In the genomic region with DNA sequence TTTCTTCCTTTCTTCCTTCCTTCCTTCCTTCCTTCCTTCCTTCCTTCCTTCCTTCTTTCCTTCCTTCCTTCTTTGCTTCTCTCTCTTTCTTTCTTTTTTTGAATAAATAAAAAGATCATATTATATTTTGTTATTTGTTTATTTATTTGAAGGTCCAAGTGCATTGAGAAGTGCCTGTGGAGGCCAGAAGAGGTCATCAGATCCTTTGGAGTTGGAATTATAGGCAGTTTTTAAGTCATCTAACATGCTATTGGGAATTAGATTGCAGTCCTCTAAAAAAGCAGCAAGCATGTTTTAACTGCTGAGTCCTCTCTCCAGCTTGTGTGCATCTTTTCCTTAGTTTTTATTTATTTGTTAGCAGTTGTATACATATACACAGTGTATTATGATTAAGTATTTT, we compare ENCODE assay signal across 19 mouse cellular contexts. TPM values are rescaled to one million over a fixed set of nuclear protein-coding genes. Genes with fewer than 3 reads are reported as not detected.
DNase-seq lines count a peak whose midpoint lies in the region; ATAC-seq and TF ChIP-seq lines count a peak whose summit lies in the region.
"Had no signal": no experiment of that assay in that cellular context is flagged by ENCODE, and none has a peak within 500 bp of the region (broad histone marks: within the 10 kb centered on the region; RNA-seq: fewer than 3 reads in every experiment).

No protein-coding gene starts in this region.

- ATAC-seq in intestine, postnatal 0 days, result no peak
- ATAC-seq in intestine, embryonic 15.5 days, result no peak
- ATAC-seq in Patski, result no peak
- no peak for ATAC-seq in erythroid progenitor cell, adult 5-6 weeks (replicated peaks; ENCODE audit: low FRiP score, poor library complexity, severe bottlenecking)
- ATAC-seq: forebrain, embryonic 13.5 days; forebrain, postnatal 0 days had no signal

- in situ Hi-C loops in Patski (cut with MboI; ENCODE audit: low pct_unique_long_range_greater_than_20kb), result no loop called here

- no peak overlapping the region for H3K4me2 ChIP-seq in intestine, postnatal 0 days (replicated peaks; ENCODE audit: low read depth)
- no peak overlapping the region for H3K4me2 ChIP-seq in intestine, embryonic 15.5 days (replicated peaks)
- H3K4me2 ChIP-seq: embryonic facial prominence, embryonic 13.5 days; forebrain, embryonic 13.5 days; heart, embryonic 13.5 days; hindbrain, embryonic 14.5 days had no signal

- POLR2A ChIA-PET in Patski (lab: Charles Lee), result no interaction called here

- H3K27me3 ChIP-seq in intestine, postnatal 0 days (replicated peaks; ENCODE audit: control insufficient read depth, insufficient read depth, low read length), result no peaks in the 10 kb centered on the region
- no peaks in the 10 kb centered on the region; the same call in 1 of the 2 replicates for H3K27me3 ChIP-seq in intestine, embryonic 15.5 days (replicated peaks)
- no peaks in the 10 kb centered on the region for H3K27me3 ChIP-seq in Patski
- H3K27me3 ChIP-seq: embryonic facial prominence, embryonic 13.5 days; forebrain, embryonic 13.5 days had no signal

- H3K36me3 ChIP-seq in intestine, postnatal 0 days (ENCODE audit: control insufficient read depth, insufficient read depth), result no peaks in the 10 kb centered on the region
- H3K36me3 ChIP-seq in intestine, embryonic 15.5 days, result no peaks in the 10 kb centered on the region
- H3K36me3 ChIP-seq: embryonic facial prominence, embryonic 13.5 days; heart, embryonic 13.5 days had no signal

- H3K9me3 ChIP-seq in intestine, postnatal 0 days (ENCODE audit: control insufficient read depth), result no peaks in the 10 kb centered on the region
- no peaks in the 10 kb centered on the region for H3K9me3 ChIP-seq in intestine, embryonic 15.5 days
- H3K9me3 ChIP-seq: embryonic facial prominence, embryonic 13.5 days; forebrain, embryonic 13.5 days; heart, embryonic 13.5 days had no signal

- H3K9ac ChIP-seq in intestine, postnatal 0 days (ENCODE audit: low read depth, low read length), result no peak overlapping the region
- H3K9ac ChIP-seq in intestine, embryonic 15.5 days, result no peak overlapping the region
- H3K9ac ChIP-seq: embryonic facial prominence, embryonic 13.5 days; forebrain, embryonic 13.5 days; forebrain, postnatal 0 days; heart, embryonic 13.5 days; hindbrain, embryonic 14.5 days had no signal

- no peak overlapping the region for H3K4me3 ChIP-seq in intestine, postnatal 0 days (ENCODE audit: low read depth, low read length)
- H3K4me3 ChIP-seq in intestine, embryonic 15.5 days (replicated peaks), result no peak overlapping the region
- H3K4me3 ChIP-seq: embryonic facial prominence, embryonic 13.5 days; forebrain, embryonic 13.5 days; heart, embryonic 13.5 days had no signal

- DNase-seq in heart, adult 11 months, result peak; percentile 29
- DNase-seq in heart, adult 8-10 months (ENCODE audit: low spot score), result no peak
- DNase-seq in Patski (ENCODE audit: low read depth, low spot score), result no peak
- DNase-seq in kidney, postnatal 25 days, result no peak
- DNase-seq: adrenal gland, postnatal 25 days; cerebellum, adult 18-20 months; cerebellum, adult 9-11 months; cerebellum, postnatal 36 days; forebrain, postnatal 0 days; gastrocnemius, postnatal 36 days; heart, postnatal 10 days; kidney, adult 11 months had no signal

- peaks cover 3% of the 10 kb centered on the region; the same call in 1 of the 2 replicates for H3K4me1 ChIP-seq in intestine, postnatal 0 days (replicated peaks; ENCODE audit: control insufficient read depth, insufficient read depth, low read length)
- 0 out of 2 replicates have a peak, but pooled peaks cover 1% of the 10 kb centered on the region for H3K4me1 ChIP-seq in intestine, embryonic 15.5 days (replicated peaks)

- 0 out of 2 replicates have a peak, but pooled peaks have one; percentile 10 for TF ChIP-seq CTCF in intestine, postnatal 0 days (IDR thresholded peaks at IDR 0.05; ENCODE audit: low read depth)
- TF ChIP-seq CTCF in Patski (IDR thresholded peaks at IDR 0.05), result peak; percentile 26

- CTCF ChIA-PET in Patski (lab: Charles Lee), result no interaction called here

- no peak overlapping the region for H3K27ac ChIP-seq in intestine, postnatal 0 days (ENCODE audit: low read depth, low read length)
- H3K27ac ChIP-seq in intestine, embryonic 15.5 days, result no peak overlapping the region
- H3K27ac ChIP-seq: embryonic facial prominence, embryonic 13.5 days; forebrain, embryonic 13.5 days; heart, embryonic 13.5 days; hindbrain, embryonic 14.5 days had no signal

RNA-seq across cellular contexts. Expression of gene Rnf24, which starts 5.8 kb away (rescaled TPM):
- 1 to 10 TPM; 2.9 to 4.1 (median 3.3) TPM for total RNA-seq in heart, adult 8-10 months (2022)
- polyA plus RNA-seq in intestine, postnatal 0 days (2015; fragmentation: Nextera tagmentation; extraction: Ambion mirVana), result 1.1 and 1.4 TPM in 2 replicates
- polyA plus RNA-seq in intestine, embryonic 15.5 days (2015; fragmentation: Nextera tagmentation; extraction: Ambion mirVana), result 2.1 and 2.2 TPM in 2 replicates
- polyA plus RNA-seq in Patski (2021), result 11.5 TPM
- 1.1 and 2.9 TPM in 2 replicates for total RNA-seq in erythroid progenitor cell, adult 5-6 weeks (2015; ENCODE audit: low replicate concordance)
- total RNA-seq in erythroid progenitor cell, adult 5-6 weeks (2017; ENCODE audit: low replicate concordance), result 0.77 and 6.4 TPM in 2 replicates
